Mouse (Mus musculus) heart, postnatal 10 days (tissue): ENCODE data around the gene Gm16253. TPM values are rescaled to one million over a fixed set of nuclear protein-coding genes. Genes with fewer than 3 reads are reported as not detected.

Source experiments
- DNase-seq, 2 experiments: peaks; one replicate each; pipeline ENCODE4 v3.0.0; 2021
- intact Hi-C: fragments of 180-260 bp; cut with DNase I; formaldehyde crosslinking; loops from one replicate; pipeline ENCODE4 v1.15.1; 2025
- total RNA-seq, 2 experiments: library from RNA; stranded (reverse); gene quantifications; 2 replicates each; pipeline ENCODE4 v1.2.3; 2021

Gene Gm16253
- total RNA-seq, result 1 to 10 TPM; 4.9 to 5.3 TPM

DNA sequence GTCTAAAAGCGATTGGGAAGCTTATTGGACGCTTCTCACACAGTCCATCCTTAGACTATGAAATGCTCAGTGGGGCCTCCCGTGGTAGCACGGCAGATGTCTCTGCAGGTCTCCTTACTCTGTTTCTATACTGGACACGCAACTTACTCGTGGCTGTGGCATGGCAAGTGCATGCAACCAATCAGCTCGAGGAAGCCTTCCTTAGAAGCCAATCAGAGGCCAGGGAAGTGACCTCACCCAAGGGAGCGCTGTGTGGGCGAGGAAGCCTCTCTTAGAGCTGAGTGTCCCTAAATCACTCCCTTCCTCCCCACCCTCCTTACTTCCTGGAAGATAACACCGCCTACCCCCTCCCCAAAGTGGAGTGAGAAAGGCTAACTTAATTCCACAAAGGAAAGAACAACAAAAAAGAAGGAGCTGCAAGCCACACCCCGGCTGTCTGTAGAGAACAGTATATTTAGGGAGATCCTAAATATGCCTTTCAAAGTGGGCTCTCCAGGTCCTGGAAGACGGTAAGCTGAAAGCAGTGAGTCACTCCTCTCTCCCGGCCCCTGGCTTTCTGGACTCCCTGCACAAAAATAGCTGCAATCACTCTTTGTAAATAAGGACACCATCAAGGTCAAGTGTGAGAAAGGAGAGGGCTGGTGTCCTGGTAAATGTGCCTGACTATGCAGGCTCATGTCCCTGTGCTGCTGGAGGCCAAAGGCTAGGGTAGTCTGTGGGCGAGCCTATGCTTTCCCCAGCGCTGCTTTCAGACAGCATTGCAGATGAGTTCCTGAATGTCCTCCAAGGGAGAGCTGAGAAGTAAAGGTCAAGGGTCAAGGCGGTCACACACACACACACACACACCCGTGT is at the start of gene Gm16253:
Gm16253 (plus strand) TSS at position 295 of the 852 bp plus-strand sequence.
- peak; percentile 97 to 98 for DNase-seq
- intact Hi-C loops, result loop anchor here (1.0 kb wide), 1 partner anchor 20 kb away; the partner anchor contains the start of gene Txnip

DNA sequence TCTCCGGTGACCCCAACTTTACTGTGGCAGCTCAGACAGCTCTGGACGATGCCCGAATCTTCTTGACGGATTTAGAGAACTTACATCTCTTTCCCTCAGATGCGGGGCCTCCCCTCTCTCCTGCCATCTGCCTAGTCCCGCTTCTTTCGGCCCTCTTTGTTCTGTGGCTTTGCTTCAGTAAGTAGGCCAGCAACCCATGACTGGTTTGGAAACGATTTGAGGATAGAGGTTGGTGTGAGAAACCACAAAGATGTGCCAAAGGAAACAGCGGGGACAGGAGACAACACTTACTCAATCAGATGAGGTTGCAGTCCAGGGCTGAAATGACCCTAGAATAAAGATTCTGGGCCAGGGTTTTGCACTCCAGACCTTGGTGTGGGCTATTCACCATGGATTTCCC is 48.3 kb upstream of the Gm16253 start:
- intact Hi-C loops, result no loop called here
- DNase-seq, result no peak

DNA sequence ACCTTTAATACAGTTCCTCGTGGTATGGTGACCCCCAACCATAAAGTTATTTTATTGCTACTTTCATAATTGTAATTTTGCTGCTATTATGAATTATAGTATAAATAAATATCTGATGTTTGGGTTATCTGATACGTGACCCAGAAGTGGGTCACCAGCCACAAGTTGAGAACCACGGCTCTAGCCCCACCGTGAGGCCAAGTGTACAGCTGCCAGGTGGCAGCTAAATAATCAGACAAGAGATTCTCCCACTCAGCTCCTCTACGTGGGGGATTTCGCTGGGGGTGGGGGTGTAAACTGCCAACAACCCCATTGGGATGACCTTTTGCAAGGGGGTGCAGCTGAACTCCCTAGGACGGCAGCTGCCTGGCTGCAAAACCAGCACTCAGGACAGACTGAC is 44.7 kb upstream of the Gm16253 start:
- no peak for DNase-seq
- intact Hi-C loops, result no loop called here

DNA sequence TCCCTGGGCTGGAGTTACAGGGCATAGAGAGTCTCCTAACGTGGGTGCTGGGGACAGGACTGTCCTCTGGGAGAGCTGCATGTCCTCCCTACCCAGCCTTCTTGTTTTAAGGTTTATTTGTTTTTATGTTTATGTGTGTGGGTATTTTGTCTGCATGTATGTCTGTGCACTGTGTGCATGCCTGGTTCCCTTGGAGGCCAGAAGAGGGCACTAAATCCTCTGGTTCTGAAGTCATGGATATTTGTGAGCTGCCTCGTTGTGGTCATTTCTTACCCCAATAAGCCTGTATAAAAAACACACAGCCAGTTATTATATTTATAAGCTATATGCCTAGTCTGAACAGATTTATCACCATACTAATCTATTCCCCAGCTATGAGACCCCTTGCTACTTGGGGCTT is 42.5 kb upstream of the Gm16253 start:
- intact Hi-C loops, result no loop called here
- DNase-seq, result no peak

DNA sequence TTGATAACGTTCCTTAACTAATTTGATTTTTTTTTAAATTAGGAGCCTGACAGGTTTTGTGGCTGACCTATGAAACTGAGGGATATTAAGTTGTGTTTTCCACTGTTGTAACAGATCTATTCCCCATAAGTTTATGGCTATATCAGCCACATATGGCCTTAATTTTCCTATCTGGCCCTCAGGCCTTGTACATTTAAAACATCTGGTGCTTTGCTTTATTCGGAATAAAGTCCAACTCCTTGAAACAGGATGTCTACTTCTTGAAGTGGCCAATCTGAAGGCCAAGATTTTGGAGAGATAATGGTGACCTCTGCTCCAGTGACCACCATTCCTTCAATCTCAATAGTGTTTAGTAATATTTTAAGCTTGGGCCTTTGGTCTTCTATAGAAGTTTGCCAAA is 37.5 kb upstream of the Gm16253 start:
- intact Hi-C loops, result no loop called here
- no peak for DNase-seq

DNA sequence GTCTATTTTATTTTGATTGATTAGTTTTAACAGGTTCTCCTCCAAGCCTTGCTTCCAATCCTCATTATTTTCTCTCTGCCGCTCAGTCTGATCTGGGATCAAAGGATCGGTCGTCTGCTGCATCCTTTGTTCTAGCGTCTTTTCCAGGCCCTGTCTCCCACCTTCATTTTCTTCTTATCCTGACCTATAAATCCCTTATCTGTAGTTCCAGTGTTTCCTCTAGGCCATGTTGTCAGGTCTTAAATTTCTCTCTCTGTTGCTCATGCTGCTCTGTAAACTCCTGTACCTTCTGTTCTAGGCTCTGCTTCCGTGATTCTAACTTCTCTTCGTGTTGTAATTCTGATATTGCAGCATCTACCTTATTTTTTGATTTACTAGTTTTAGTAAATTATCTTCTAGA is 36.0 kb upstream of the Gm16253 start:
- no peak for DNase-seq
- intact Hi-C loops, result no loop called here

DNA sequence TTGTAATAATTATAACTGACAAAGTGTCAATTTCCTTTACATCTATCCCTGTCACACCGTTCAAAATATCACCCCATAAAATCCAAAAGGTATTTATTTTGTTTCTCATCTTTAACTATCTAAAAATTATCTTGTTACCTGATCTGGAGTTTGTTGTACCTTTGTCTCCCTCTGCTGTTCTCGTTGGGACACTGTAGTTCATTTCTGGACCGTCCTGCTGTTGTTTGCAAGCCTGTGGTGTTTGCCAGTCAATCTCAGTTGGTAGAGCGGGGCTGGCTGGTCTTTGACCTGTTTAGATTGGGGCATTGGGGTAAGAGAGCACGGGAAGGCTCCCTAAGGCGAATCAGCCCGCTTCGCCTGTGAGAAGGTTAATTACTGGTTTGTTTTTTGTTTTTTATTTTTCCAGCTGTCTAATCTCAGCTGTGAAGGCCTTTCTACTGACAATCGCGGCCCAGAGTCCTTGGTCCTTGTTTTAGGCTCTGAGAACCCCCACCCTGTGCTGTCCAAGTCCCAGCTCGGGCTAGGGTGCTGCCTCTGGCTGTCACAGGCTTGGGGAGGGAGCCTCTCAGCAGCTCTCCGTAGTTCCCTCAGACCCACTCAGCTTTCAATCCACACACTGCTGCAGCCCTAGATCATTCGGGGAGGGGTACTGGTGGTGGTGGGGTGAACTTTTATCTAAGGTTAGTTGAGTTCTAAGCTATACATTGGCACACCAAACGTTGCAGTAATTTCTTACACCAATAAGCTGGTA is 35.3 kb upstream of the Gm16253 start:
- intact Hi-C loops, result no loop called here
- peak in 1 of 2 experiments; percentile 29 for DNase-seq

DNA sequence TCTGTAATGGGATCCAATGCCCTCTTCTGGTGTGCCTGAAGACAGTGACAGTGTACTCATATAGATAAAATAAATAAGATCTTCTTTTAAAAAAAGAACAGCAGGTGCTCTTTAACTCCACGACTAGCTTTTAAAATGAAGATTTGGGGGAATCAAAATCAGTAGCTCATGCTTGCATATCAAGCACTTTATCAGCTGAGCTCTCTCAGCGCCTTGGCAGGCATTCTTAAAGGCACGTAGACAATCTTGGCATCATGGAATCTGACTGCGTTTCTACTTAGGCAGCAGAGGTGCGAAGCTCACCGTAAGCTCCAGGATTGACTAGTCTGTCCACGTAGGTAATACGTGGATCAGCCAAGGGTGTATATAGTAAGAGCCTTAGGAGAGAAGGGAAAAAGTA is 34.2 kb upstream of the Gm16253 start:
- DNase-seq, result no peak
- intact Hi-C loops, result no loop called here

DNA sequence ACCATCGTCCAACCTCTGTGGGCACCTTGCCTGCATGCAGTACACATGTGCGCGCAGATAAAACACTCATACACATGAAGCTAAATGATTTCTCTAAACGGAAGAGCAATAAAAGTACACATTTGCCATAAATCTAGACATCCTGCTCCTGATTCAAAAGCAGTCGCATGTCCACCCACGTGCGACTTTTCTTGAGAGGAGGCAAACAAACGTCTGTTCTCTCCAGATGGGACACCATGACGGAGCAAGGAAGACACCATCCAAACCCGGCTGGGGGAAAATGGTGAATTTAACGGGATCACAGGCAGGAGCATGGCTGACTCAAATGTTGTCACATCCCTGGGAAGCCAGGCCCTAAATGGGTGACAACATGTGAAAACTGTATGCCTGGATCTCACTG is 33.4 kb upstream of the Gm16253 start:
- intact Hi-C loops, result no loop called here
- DNase-seq, result no peak

DNA sequence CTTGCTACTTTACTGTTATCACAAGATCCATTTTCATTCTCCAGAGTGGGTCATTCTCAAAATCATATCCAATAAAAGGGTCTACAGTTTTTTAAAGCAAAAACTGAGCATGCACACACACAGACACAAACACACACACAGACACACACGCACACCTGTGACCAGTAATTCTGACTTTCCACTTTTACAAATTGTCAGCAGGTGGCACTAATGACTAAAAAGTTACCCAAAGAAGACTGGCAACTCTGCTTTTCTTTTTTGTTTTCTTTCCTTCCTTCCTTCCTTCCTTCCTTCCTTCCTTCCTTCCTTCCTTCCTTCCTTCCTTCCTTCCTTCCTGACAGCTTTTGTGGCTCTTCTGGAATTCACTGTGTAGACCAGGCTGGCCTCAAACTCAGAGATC is 31.2 kb upstream of the Gm16253 start:
- intact Hi-C loops, result no loop called here
- DNase-seq, result peak in 1 of 2 experiments; percentile 32

DNA sequence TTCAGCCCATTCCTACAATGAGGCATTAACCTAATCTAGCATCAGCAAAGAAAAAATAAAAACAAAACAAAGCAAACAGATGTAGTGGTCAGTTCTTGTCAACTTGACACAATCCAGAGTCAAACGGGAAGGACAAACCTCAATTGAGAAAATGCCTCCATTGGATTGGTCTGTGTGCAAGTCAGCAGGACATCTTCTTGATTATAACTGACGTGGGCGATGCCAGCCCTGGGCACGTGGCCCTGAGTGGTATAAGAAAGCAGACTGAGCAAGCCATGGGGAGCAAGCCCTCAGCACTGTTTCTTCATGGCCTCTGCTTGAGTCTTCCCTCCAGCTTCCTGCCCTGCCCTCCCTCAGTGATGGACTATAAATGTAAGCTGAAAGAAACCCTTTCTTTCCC is 29.9 kb upstream of the Gm16253 start:
- no peak for DNase-seq
- intact Hi-C loops, result loop anchor here (1.0 to 2.0 kb wide), 4 partner anchors 33 to 162 kb away; partner anchors contain the start of gene Nudt17

DNA sequence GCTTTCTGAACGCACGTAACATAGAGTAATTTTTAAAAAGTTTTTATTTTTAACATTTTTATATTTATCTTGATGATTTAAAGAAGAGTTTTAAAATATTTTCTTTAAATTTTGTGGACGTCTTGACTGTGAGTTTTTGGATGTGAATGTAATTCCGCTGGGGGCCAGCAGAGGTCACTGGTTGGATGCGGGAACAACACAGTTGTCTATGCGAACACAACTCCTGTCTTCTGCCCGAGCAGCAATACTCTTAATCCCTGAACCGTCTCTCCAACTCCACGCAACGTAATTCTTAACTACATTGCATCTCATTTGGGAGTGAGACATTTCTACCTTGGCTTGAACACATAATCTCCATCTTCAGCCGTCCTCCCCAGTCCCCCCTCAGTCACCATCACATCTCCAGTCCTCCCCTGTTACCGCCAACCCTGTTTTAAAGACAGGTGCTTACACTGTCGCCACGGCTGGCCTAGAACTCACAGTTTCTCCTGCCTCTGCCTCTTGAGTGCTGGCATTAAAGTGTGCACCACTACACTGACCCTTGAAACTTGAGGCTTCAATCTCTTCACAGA is 29.3 kb upstream of the Gm16253 start:
- intact Hi-C loops, result loop anchor here (1.0 to 2.0 kb wide), 4 partner anchors 33 to 161 kb away; partner anchors contain the start of gene Nudt17
- DNase-seq, result peak; percentile 85 to 91

DNA sequence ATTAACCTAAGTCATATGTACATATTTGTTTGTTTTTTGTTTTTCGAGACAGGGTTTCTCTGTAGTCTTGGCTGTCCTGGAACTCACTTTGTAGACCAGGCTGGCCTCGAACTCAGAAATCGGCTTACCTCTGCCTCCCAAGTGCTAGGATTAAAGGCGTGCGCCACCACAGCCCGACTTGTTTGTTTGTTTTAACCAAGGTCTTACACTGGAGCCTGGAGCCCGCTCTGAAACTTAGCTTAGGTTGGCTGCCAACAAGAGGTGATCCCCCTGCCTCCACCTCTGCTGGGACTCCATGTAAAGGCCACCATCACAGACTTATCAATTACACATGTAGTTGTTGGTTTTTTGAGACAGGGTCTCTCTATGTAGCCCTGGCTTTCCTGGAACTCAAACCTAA is 28.0 kb upstream of the Gm16253 start:
- no peak for DNase-seq
- intact Hi-C loops, result no loop called here

DNA sequence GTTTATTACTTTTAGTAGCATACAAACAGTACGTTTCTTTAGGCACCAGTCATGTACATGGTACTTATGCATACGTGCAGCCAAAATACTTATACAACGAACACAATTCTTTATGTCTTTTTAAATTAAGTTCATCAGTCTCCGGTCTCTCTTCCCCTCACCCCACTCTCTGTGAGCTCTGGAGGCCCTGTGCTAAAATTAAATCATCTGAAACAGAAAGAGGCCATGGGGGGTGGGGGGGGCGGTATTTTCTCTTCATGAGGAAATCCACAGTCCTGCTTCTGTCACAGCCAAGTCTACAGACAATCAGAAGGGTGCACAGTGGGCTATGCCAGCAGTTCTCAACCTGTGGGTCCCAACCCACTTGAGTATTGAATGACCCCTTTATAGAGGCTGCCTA is 27.4 kb upstream of the Gm16253 start:
- no peak for DNase-seq
- intact Hi-C loops, result no loop called here

DNA sequence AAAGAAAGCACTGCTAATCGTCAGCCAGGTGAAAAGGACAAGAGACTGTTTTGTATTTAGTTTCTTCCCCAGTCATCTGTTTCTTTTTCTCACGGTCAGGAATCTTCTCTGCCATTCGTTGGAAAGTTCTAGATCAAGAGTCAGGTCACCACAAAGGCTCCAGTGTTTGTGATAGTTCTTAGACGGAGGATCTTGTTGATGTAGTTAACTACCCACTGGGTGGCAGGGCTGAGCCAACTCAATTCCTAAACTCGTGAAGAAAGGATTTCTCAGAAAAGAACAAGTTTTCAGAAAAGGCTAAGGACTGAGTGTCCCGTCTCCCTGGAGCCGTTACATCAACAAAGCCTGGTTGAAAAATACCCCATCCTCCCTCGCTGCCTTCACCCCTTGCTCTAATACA is 25.6 kb upstream of the Gm16253 start:
- peak; percentile 76 to 80 for DNase-seq
- intact Hi-C loops, result loop anchor here (1.0 kb wide), 1 partner anchor 29 kb away; no protein-coding TSS in a partner anchor

DNA sequence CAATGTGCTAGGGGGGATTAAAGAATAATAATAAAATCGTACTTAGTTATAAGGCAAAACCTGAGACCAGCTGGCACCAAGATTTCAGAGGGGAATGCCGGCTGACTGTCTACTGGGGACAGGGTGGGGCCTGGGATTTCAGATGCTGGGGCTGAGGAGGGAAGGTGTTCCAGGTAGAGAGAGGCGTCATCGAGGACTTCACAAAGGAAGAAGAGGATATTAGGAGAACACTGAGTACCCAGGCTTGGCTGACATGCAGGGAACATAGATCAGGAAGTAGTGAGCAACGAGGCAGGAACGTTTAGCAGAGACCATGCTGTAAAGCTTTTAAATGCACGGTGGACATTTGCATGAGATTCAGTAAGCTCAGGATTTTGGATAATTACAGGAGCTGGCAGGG is 24.9 kb upstream of the Gm16253 start:
- peak in 1 of 2 experiments; percentile 20 for DNase-seq
- intact Hi-C loops, result loop anchor here (1.0 kb wide), 1 partner anchor 28 kb away; no protein-coding TSS in a partner anchor

DNA sequence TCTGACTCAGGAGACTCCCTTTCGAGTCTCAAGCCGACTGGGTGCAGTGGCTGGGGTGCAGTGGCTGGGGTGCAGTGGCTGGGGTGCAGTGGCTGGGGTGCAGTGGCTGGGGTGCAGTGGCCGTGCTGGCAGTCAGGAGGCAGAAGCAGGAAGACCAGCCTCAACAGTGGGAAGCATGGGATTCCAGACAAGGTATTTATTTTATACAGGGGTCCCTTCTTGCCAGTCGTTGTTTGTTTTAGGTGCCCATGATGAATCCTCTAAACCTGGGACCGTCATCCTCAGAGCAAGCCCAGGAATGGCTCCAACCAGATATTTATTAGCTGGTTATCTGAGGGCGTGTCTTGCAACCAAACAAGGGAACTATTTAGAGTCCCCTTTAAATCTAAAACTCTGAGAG is 23.2 kb upstream of the Gm16253 start:
- intact Hi-C loops, result no loop called here

DNA sequence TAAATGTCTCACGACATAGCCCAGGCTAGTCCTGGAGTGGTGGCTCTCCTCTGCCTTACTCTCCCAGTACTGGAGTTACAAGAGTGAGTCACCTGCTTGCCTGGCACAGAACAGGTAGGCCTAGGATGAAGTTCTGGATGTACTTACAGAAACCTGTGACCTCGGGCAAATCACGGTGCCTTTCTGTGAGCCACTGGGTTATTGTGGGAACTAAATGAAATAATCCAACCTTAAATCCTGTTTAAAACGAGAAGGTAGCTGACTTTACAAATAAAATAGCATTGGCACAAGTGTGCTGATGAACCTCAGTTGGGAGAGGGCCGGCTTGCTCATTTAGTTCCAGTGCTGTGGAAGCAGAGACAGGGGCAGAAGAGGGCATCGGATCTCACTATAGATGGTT is 22.5 kb upstream of the Gm16253 start:
- peak in 1 of 2 experiments; percentile 8 for DNase-seq
- intact Hi-C loops, result no loop called here

More for the DNA sequence above, 23.2 kb upstream of the Gm16253 start:
- no peak for DNase-seq

DNA sequence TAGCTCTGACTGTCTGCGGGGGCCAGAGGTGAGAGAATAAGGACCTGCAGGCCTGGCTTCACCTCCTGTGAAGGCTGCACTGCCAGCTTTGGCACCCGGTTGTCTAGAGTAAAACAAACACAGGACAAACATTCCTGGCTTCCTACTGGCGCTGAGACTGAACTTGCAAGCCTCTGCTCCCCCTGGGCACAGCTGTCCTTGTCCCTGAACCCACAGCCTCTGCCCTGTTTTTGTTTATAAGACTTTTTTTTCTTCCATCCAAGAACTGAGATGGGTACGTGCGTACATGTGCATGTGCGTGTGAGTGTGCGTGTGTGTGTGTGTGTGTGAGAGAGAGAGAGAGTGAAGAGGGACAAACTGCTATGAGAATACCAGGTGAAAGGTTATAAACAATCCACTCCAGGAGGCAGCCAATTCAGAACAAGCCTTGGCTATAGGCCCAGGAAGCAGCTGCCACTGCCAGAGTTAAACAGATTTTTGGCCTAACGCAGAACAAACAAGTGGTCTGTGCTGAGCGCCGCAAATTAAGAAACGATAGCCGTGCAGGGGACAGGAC is 21.7 kb upstream of the Gm16253 start:
- DNase-seq, result peak; percentile 94
- intact Hi-C loops, result no loop called here

DNA sequence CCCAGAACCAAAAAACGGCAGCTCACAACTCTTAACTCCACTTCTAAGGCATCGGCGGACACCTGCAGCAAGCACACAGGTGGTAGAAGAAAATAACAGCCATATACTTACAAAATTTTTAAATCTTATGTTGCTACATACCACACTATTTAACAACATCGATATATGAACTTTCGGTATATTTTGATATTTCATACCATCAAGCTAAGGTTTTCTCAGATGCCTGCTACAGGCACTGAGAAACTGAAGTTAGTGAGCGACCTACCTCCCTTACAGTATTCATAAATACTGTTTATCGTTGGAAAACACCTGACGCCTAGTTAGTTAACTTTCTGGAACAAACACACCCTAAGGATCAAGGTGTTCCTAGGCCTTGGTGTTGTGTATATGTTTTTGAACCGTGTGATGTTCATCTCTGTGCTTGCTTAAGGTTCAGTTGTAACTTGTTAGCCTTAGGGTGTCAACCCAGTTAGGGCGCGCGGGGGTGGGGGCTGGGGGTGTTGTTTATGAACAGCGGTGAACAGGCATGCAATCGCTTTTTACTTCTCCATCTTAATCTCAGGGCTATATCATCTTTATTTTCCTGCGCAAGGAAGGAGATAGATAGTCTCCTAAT is 20.7 kb upstream of the Gm16253 start:
- intact Hi-C loops, result no loop called here
- DNase-seq, result peak; percentile 11 to 25
